Mouse (Mus musculus): ENCODE measurements around the gene Spib. TPM values are rescaled to one million over a fixed set of nuclear protein-coding genes. Genes with fewer than 3 reads are reported as not detected.

The Spib gene
- polyA plus RNA-seq, 1 experiment = 0.08 TPM

DNA sequence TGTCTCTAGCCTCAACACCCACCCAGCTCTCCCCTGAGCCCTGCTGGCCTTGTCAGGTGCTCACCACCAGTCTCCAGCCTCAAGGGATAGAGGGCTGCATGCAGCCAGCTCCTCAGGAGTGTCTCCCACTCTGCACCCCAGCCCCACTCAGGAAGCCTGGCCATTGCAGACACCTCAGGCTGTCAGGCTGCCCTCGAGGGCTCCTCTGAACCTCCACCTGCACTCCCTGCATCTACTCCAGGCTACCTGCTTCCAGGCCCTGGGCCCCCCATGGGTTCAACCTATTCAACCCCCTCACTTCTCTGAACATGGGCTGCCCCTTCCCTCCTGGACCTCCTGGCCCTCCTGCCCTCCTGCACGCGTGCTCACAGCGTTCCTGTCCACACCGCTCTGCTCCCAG lies 40.5 kb downstream of the Spib start:
- DNase-seq (ENCODE audit: extremely low spot score in 1 of 2, low spot score in 1 of 2) = no peak

DNA sequence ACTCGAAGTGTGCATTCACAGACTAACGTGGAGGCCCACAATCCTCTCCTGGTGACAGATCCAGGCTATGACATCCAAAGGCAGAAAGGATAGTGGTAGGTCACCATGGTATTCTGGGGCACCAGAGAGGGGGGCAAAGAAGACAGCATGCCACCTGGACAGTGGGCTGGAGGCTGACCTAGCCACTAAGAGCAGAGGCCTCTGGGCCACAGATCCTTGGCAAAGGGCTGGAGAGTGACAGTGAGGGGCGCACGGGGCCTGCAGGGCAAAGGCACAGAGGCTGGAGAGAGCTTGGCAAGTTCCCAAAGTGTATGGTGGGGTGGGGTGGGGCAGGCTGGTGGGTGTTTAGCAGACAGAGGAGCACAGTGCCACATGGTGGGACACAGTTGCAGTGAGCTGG lies 41.6 kb downstream of the Spib start:
- no peak for DNase-seq (ENCODE audit: extremely low spot score in 1 of 2, low spot score in 1 of 2)

DNA sequence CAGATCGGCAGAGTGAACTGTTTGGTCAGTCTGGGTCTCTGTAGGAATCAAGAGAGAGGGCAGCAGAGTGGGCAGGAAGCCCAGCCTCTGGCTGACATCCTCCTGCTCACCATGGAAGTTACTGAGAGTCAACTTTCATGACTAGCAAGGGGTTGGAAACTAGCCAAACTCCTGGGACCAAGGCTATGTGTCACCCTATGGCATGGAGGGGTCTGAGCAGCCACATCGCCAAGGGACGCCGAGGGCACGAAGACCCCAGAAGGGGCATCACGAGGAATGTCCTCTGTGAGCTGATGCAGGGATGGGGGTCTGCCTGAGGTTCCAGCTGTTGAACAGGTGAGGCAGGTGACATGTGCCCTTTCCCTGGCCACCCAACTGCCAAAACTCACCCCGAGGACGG lies 43.3 kb downstream of the Spib start:
- no peak for DNase-seq (ENCODE audit: extremely low spot score in 1 of 2, low spot score in 1 of 2)

DNA sequence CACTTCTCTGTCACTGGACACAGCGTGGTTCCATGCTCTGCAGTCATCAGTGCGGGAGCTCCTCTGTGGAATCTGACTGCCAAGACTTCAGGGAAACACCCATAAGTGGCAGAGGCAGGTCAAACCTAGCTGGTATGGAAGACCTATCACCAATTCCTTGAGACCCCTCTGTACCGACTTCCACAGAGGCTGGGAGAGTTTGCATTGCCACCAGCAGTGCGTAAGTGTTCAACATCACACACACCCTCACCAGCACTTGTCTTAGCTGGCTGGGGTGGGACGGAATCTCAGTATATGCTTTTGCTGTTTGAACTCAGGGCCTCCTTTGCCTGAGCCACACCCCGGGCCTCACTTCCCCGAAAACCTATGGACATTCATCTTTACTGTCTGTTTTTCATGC lies 43.9 kb downstream of the Spib start:
- no peak for DNase-seq (ENCODE audit: extremely low spot score in 1 of 2, low spot score in 1 of 2)

DNA sequence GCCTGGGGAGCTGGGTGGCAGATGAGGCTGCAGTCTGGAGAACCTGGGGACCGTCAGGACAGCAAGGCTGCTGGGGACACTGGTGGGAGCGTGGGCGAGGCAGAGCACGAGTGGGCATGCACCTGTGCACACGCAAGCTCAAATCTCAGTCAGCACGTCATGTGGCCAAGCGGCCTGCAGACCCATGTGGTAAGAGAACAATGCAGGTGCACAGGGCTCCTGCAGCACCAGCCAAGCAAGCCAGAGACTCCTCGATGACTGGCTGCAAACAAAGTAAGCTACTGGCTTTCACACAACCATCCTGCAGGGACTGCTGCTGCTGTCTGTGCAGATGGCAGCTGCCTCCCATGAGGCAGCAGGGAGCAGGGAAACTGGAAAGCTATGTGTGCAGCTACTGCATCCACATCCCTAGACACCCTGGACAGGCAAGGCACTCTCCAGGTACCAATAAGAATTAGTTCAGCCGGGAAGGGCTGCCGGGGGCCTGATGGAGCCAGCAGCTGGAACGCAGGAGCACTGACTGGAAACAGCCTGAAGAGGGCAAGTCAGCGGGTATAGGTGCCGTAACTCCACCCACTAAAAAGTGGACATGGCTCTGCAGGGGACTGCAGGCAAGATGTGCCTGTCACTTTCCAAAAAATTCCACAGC lies 44.8 kb downstream of the Spib start:
- DNase-seq (ENCODE audit: extremely low spot score in 1 of 2, low spot score in 1 of 2) = no peak

DNA sequence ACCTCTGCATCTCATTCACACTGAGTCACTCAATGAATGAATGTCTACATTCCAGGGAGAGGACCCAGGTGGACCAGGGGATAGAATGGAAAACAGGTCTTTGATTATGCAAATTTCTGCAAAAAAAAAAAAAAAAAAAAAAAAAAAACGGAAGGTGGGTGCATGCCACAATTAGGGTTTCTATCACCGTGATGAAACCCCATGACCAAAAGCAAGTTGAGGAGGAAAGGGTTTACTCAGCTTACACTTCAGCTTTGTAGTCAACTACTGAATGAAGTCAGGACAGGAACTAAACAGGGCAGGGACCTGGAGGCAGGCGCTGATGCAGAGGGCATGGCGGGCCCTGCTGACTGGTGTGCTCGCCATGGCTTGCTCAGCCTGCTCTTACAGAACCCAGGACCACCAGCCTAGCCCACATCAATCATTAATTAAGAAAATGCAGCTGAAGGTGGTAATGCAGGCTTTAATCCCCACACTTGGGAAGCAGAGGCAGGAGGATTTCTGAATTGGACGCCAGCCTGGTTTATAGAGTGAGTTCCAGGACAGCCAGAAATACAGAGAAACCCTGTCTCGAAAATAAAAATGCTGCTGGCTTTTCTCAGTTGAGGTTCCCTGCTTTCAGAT lies 46.2 kb downstream of the Spib start:
- no peak for DNase-seq (ENCODE audit: extremely low spot score in 1 of 2, low spot score in 1 of 2)

DNA sequence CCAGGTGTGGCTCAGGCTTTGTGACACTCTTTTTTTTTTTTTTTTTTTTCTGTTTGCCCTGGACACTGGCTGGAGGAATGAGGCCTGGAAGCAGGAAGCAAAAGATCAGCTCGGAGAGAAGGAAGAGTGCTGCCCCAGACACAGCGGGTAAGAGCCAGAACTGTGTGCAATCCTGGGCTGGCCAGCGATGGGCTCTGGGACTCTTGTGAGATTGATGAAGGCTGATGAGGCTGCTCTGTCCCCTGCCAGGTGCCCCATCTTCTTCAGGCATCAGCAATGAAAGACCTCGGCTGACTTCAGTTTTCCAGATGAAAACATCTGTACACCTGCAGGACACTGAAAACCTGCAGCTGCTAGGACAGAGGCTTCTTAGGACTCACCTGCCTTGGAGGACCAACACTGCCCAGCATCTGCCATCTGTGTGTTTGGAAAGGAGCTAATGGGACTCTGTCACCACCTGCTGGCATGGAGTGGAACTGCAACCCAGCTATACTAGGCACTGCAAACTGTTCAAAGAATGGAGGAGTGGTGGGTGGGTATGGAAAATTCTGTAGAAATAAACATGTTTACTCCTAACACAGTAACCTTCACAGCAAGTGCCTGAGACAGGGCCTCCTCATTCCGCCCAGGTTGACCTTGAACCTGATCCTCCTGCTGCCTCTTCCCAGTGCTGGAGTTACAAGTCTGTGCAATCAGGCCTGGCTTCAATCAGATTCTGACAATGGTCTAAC lies 46.9 kb downstream of the Spib start:
- peak in 1 of 2 experiments; percentile 92 for DNase-seq (ENCODE audit: extremely low spot score in 1 of 2, low spot score in 1 of 2)

DNA sequence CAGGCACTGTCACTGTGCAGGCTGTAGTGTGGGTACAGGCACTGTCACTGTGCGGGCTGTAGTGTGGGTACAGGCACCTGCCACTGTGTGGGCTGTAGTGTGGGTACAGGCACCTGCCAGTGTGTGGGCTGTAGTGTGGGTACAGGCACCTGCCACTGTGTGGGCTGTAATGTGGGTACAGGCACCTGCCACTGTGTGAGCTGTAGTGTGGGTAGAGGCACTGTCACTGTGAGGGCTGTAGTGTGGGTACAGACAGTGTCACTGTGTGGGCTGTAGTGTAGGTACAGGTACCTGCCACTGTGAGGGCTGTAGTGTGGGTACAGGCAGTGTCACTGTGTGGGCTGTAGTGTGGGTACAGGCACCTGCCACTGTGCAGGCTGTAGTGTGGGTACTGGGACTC lies 47.8 kb downstream of the Spib start:
- DNase-seq (ENCODE audit: extremely low spot score in 1 of 2, low spot score in 1 of 2) = no peak

DNA sequence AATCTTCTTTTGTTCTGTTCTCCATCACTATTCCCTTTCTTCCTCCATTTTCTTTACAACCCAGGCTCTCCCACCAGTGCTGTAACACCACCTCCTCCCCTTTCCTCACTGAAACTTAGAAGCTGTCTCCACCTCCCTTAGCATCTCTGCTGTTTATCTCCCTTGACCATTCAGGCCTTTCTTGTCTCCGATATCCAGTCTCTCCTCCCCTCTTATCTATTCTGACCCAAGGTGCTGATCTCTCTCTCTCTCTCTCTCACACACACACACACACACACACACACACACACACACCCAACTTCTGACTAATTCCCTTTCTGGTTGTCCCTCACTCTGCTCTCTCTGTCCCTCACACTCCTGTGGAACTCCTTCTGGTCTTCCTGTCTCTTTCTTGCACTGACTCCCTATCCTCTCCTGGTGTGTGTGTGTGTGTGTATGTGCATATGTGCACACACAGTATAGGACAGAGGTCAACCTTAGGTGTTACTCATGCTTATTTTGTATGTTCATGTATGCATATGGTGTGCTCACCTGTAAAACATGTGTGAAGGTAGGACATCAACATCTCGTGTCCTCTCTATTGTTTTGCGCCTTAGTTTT lies 48.9 kb downstream of the Spib start:
- DNase-seq (ENCODE audit: extremely low spot score in 1 of 2, low spot score in 1 of 2) = no peak

Other genes starting within 250 kb of the Spib start
- 4.8 and 5.4 TPM in 2 replicates for gene Clec11a, start 225.2 kb downstream of the Spib start, polyA plus RNA-seq (2012; rRNA removed)
- 130 and 138 TPM in 2 replicates for gene Shank1, start 221.8 kb downstream of the Spib start, polyA plus RNA-seq (2012; rRNA removed)
- gene Syt3, start 148.0 kb downstream of the Spib start, polyA plus RNA-seq (2012; rRNA removed) = 56.7 and 57.0 TPM in 2 replicates
- 3.7 and 3.8 TPM in 2 replicates for gene 1700008O03Rik, start 146.3 kb downstream of the Spib start, polyA plus RNA-seq (2012; rRNA removed)
- gene Lrrc4b, start 103.1 kb downstream of the Spib start, polyA plus RNA-seq (2012; rRNA removed) = 230 and 247 TPM in 2 replicates
- 12.2 and 14.4 TPM in 2 replicates for gene Aspdh, start 66.7 kb downstream of the Spib start, polyA plus RNA-seq (2012; rRNA removed)
- gene Josd2, start 64.1 kb downstream of the Spib start, polyA plus RNA-seq (2012; rRNA removed) = 169 and 184 TPM in 2 replicates
- gene Emc10, start 35.5 kb downstream of the Spib start, polyA plus RNA-seq (2012; rRNA removed) = 252 and 282 TPM in 2 replicates
- 27.3 and 33.6 TPM in 2 replicates for gene Fam71e1, start 35.5 kb downstream of the Spib start, polyA plus RNA-seq (2012; rRNA removed)
- 0.11 and 0.12 TPM in 2 replicates for gene Mybpc2, start 7.4 kb downstream of the Spib start, polyA plus RNA-seq (2012; rRNA removed)
- 14.9 and 15.3 TPM in 2 replicates for gene Pold1, start 16.8 kb upstream of the Spib start, polyA plus RNA-seq (2012; rRNA removed)
- 82.9 and 90.2 TPM in 2 replicates for gene Nr1h2, start 21.9 kb upstream of the Spib start, polyA plus RNA-seq (2012; rRNA removed)
- gene Napsa, start 40.3 kb upstream of the Spib start, polyA plus RNA-seq (2012; rRNA removed) = 0.40 and 0.54 TPM in 2 replicates
- 47.9 and 49.9 TPM in 2 replicates for gene Kcnc3, start 58.6 kb upstream of the Spib start, polyA plus RNA-seq (2012; rRNA removed)
- 17.5 and 18.6 TPM in 2 replicates for gene Myh14, start 138.8 kb upstream of the Spib start, polyA plus RNA-seq (2012; rRNA removed)
- not detected in 2 replicates for gene Izumo2, start 176.7 kb upstream of the Spib start, polyA plus RNA-seq (2012; rRNA removed)
- gene Vrk3, start 216.3 kb upstream of the Spib start, polyA plus RNA-seq (2012; rRNA removed) = 33.9 and 38.2 TPM in 2 replicates
- gene Zfp473, start 219.0 kb upstream of the Spib start, polyA plus RNA-seq (2012; rRNA removed) = 0.55 and 0.62 TPM in 2 replicates

Data from frontal cortex, adult 2 months (tissue).